Mouse (Mus musculus) retina, adult 2 months (tissue): ENCODE results near the gene Eif4e3.

Experiments used
- DNase-seq: peaks from one replicate; pipeline ENCODE4 v3.0.0-alpha.2; 2012; ENCODE audit warnings: low read depth, low spot score

Gene Eif4e3

DNA sequence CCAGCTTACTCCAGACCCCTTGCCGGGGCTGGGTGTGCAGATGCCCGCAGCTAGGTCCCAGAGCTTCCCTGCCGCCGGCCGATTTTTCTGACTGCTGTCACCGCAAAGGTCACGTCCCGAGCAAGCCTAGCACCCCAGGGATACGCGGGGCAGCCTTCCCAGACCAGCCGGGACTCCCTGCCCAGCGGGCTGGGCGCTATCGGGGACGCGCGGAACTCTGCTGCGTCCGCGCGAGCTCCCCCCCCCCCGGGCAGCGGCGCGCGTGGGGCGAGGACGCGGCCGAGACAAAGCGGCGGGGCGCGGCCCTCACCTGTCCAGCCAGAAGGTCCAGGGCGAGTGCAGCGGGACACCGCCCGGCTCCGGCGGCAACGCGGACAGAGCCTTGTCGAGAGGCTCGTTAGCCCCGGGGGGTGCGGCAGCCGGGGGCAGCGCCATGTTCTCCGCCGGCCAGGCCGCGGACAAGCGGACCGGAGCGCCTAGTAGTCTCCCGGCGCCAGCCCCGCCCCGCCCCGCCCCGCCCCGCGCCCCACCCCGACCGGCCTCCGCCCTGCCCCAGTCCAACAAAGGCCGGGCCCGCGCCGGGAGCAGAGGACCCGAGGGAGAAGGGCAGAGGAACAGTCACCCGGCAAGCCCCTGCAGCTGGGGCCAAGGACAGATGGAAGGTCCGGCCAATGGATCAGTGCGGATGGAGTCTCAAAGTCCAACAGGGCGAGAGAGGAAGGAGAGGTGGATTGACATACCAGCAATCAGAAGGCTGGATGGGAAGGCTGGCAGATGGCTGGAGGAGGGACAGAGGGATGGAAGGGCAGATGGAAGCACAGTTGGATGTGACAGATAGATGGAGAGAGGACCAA is at the start of gene Eif4e3, which contains the start of gene Gm20696:
Gene Eif4e3 (minus strand): TSS at position 454 of the 854 bp plus-strand sequence.
Gene Gm20696 (minus strand): TSS at position 480 of the 854 bp plus-strand sequence.
- DNase-seq: no peak

DNA sequence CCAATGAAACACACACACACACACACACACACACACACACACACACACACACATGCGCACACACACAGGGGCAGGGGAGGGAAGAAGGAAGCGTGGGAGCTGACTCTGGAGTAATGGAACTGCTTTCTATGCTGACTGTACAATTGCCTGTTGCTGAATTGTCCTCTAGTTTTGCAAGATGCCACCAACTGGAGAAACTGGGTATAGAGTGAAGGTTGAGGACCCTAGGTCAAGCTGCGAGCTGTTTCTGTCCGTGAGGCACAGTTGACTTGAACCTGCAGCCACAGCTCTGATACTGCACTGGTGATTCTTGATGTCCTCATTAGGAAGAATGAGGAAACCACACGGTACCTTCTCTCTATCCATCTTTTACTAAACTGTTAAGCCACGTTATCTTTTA is 49.3 kb upstream of the Eif4e3 start:
- DNase-seq: no peak

DNA sequence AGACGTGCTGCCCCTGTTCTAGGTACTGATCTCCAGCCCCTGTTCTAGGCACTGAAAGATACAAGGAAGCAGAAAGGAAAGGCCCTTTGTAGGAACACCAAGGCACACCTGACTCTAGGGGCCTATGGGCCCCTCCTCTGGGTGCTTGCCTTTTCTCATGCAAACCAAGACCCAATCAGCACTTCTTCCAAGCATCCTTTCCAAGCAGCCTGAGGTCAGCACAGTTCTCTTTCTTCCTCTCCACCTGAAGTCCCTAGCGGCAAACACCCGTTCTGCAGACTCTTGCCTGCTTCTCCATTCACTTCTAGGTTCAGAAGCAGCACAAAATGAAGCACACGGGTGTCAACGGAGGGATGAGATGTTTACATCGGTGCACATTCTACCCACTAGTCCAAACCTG is 48.6 kb upstream of the Eif4e3 start:
- DNase-seq: no peak

- DNase-seq: no peak
These were observed 46.7 kb upstream of the Eif4e3 start for GRCm38 (mm10) chr6:99713256-99713655.

DNA sequence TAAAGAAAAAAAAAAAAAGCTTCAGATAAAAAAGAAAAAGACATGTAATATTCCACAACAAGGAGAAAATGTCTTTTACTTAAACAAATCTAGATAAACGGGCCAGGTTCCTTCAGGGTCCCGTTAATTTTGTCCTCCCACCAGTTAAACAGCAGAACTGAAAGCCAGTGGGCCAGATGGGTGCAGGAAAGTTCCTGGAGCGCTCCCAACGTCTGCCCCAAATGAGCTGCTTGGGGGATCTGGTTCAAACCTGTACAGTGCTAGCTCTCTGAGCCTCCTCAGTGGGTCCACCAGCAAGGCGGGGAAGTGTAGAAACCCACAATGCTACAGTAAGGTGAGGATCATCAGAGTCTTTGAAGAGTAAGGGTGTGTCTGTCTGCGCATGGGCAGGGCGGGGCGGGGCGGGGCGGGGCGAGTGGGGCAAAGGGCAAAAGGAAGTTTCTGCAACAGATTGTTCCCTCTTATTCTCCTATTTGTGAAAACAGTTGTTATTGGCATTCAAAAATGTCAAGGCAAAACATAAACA is 45.1 kb upstream of the Eif4e3 start:
- no peak for DNase-seq

GRCm38 (mm10) chr6:99700484-99700883 is 33.9 kb upstream of the Eif4e3 start:
- no peak for DNase-seq

GRCm38 (mm10) chr6:99692916-99693841 is 26.6 kb upstream of the Eif4e3 start:
- no peak for DNase-seq

DNA sequence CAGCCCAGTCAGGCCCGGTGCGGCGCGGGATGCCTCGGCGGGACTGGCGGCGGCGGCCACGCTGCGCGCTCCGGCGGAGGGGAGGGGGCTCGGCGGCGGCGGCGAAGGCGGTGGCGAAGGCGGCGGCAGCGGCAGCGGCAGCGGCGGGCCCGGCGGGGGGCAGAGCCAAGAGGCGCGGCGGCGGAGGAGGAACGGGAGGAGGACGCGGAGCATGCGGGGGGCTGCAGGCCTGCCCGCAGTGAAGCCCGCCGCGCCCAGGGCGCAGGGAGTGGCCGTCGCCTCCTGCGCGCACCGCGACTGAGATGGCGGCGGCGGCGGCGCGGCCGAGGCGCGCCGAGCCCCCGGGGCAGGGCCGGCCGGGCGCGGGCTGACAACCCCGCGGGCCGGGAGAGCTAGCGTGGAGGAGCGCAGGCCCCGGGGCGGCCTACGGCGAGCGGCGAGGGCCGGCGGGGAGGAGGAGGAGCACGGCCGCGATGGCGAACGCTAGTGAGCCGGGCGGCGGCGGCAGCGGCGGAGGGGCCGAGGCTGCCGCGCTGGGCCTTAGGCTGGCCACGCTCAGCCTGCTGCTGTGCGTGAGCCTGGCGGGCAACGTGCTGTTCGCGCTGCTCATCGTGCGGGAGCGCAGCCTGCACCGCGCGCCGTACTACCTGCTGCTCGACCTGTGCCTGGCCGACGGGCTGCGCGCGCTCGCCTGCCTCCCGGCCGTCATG is 25.8 kb upstream of the Eif4e3 start, which contains the start of gene Gpr27:
Gene Gpr27 (plus strand): TSS at position 474 of the 710 bp plus-strand sequence.
- DNase-seq: no peak

DNA sequence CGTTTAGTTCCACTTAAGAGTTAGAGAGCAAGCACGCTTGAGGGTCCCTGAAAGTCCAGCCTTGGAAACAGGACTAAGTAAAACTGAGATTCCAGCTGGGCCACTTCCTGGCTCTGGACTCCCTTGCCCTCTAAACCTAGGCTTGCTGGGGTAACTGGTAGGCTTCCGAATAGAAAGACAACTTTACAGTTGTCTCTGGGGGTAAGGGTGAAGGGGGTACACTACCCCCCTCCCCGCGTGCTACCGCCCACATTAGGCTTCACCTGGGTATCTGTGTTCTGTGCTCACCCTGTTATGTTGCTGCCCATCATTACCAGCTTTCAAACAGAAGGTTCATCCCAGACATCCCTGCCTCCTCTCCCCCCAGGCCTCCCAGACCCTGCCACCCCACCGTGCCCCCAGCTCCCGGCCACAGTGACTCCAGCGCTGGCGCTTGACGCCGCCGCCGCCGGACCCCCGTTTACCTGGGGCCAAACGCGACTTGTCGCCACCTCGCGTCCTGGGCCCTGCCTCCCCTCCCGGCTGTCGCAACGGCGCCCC is 25.2 kb upstream of the Eif4e3 start:
- DNase-seq: no peak

GRCm38 (mm10) chr6:99688513-99688912 is 21.9 kb upstream of the Eif4e3 start:
- DNase-seq: no peak

DNA sequence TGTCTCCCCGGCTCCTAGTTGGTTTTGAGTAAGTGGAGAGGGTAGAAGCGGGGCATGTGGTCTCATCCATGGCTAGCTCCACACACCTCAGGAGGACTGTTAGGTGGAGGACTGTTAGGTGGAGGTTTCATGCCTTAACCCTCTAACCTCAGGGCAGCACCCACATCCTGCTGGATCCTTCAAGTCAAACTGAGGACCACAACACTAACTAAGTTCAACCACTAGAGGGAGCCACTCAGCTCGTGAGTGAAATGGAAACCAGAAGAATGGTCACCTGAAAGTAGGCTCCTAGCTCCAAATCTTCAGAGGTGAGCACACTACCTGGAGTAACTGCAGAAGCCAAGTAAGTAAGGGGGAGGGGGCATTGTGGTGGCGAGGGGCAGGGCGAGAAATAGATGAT is 18.3 kb upstream of the Eif4e3 start:
- no peak for DNase-seq

DNA sequence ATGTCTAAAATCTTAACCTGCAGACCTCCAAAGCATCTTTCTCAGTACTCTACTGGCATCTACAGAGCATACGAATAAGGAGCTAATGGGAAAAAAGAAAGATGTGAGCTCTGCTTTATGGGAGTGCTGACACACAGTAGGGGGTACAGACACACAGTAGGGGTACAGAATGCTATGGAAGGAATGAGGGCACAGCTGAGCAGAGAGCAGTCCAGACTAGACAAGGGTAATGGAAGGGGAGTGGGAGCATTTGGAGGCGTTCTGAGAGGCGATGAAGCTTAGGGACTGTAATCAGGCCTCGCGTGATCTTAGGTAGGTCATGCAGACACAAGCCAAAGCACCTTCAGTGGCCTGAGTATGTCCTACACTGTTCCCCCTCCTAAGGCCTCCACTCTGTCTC is 17.4 kb upstream of the Eif4e3 start:
- no peak for DNase-seq

DNA sequence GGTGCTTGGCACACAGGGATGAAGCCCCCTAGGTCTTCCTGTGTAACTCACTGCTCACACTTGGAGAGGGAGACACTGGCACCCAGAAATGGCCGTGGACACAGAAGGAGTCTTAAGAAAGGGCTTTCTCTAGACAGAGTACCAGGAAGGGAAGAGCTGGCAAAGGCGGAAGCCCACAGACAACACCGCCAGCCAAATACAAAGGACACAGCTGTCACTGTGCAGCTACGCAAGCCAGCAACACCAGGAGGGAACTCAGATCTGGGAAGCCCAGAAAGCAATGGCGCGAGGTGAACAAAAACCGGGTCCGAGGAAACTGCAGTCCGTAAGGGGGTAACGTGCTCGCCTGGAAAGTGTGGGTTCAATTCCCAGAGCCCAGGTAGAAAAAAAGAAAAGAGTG is 11.5 kb upstream of the Eif4e3 start:
- no peak for DNase-seq

- no peak for DNase-seq
These were observed 10.8 kb upstream of the Eif4e3 start for GRCm38 (mm10) chr6:99677325-99677724.

- no peak for DNase-seq
These were observed 7.9 kb upstream of the Eif4e3 start for GRCm38 (mm10) chr6:99674482-99674881.

- no peak for DNase-seq
These were observed 5.2 kb upstream of the Eif4e3 start for GRCm38 (mm10) chr6:99671768-99672167.

DNA sequence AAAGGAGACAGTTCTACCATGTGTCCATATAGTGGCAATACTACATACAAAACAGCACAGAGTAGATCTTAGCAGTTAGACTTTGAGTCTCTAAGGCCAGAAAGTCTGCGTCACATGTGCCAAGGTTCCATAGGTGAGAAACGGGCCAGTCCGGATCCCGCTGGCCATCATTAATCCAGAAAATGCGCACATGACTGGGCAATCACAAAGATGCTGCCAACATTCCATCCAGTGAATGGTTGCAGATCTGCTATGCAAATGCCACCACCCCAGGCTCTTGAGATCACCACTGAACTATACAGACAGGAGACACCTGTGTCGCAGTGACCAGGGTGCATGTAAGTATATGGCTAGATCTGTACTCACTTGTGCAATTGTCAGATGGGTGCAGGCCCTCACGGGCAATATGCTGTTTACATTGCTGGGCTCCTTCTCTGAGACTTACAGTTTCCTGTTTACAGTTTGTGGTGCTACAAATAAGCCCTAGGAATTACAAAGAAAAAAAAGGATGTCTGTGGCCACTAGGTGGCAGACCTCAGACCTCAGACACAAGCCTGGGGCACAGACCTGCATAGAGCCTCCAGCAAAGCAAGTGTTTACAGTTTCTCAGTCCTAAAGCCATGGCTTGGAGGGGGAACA is 4.0 kb upstream of the Eif4e3 start:
- peak; percentile 37 for DNase-seq

- no peak for DNase-seq
These were observed 3.1 kb upstream of the Eif4e3 start for GRCm38 (mm10) chr6:99669481-99670325.

- DNase-seq: no peak
These were observed 719 bp upstream of the Eif4e3 start for GRCm38 (mm10) chr6:99667290-99667689.
